Mouse (Mus musculus) 3134 (cell line): ENCODE measurements around the gene Sat1.

Experiments used
- DNase-seq: peaks from one replicate; pipeline ENCODE4 v3.0.0-alpha.2; 2011; ENCODE audit warnings: low spot score; ENCODE audit not compliant: insufficient read length; ENCODE audit errors: extremely low read depth

Gene Sat1

DNA sequence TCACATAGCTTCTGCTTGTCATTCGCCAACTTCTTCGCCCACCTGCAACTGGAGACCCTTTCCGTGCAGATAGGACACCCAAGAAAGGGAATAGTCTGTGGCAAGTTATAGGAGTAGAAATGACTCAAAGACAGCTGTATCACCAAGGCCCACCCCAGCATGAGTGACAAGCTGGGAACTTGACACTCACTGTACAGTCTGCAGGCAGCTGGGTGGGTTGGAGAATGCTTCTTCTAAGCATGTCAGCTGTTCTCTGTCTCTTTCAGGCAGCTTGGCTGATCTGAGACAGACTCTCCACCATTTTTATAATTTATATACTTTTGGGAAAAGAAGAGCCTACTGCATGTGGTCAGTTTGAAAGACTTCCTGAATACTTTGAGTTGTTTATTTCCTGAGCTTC, 48.6 kb downstream of the Sat1 start:
- DNase-seq, result no peak

DNA sequence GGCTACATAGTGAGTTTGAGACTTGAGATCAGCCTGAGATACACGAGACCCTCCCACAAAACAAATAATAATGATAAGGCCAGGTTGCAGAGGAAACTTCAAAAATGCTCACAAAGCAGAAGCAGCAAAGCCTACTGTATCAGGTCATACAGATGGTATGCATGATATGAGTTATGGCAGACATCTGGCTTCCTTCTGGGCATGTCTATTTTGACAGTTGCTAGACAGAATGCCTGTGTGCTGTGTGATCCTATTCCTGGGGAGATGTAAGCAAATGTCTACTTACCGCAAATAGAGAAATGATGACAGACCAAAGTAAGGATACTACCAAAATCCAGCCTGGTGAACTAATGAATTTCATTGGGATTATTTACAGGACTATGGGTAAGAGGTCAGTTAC, 49.9 kb downstream of the Sat1 start:
- no peak for DNase-seq

DNA sequence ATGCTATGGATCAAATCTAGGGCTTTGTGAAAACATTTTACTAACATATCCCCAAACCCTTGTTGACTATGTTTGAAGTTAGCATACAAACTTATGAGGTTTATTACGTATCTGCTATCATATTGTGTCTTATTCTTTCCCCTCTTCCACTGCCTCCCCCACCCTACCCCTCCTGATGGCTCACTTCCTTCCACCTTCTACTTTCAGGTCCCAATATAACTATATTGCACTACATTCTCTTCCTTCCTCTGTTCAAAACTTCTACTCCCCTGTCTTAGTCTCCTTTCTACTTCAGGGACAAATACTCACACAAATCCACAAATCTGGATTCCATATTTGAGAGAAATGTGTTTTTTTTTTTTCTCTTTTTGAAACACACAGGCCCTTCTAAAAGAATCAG, 52.7 kb downstream of the Sat1 start:
- DNase-seq, result no peak
